Mouse (Mus musculus): ENCODE measurements around the gene Qpct.

Qpct gene

GRCm38 (mm10) chr17:79051606-79052005 is at the start of gene Qpct:
TSS of gene Qpct (plus strand) at chr17:79051906.
- no peak for DNase-seq (ENCODE audit: low spot score in 2 of 2)

- DNase-seq (ENCODE audit: low spot score in 2 of 2): no peak
Observed at GRCm38 (mm10) chr17:79013625-79014024, 38.1 kb upstream of the Qpct start.

- no peak for DNase-seq (ENCODE audit: low spot score in 2 of 2)
Observed at GRCm38 (mm10) chr17:79014911-79015685, 36.6 kb upstream of the Qpct start.

- no peak for DNase-seq (ENCODE audit: low spot score in 2 of 2)
Observed at GRCm38 (mm10) chr17:79015831-79016230, 35.9 kb upstream of the Qpct start.

GRCm38 (mm10) chr17:79018422-79018821 is 33.3 kb upstream of the Qpct start:
- no peak for DNase-seq (ENCODE audit: low spot score in 2 of 2)

GRCm38 (mm10) chr17:79019726-79020207 is 31.9 kb upstream of the Qpct start:
- no peak for DNase-seq (ENCODE audit: low spot score in 2 of 2)

- peak; percentile 66 to 68 for DNase-seq (ENCODE audit: low spot score in 2 of 2)
Observed at GRCm38 (mm10) chr17:79020208-79020983, 31.3 kb upstream of the Qpct start, which contains the start of gene Prkd3. TSS of gene Prkd3 (minus strand) at chr17:79020816.

GRCm38 (mm10) chr17:79020984-79021335 is 30.7 kb upstream of the Qpct start:
- DNase-seq (ENCODE audit: low spot score in 2 of 2): no peak

GRCm38 (mm10) chr17:79022746-79023145 is 29.0 kb upstream of the Qpct start:
- no peak for DNase-seq (ENCODE audit: low spot score in 2 of 2)

- DNase-seq (ENCODE audit: low spot score in 2 of 2): no peak
Observed at GRCm38 (mm10) chr17:79024544-79024943, 27.2 kb upstream of the Qpct start.

GRCm38 (mm10) chr17:79029226-79029625 is 22.5 kb upstream of the Qpct start:
- DNase-seq (ENCODE audit: low spot score in 2 of 2): no peak

- no peak for DNase-seq (ENCODE audit: low spot score in 2 of 2)
Observed at GRCm38 (mm10) chr17:79031569-79031968, 20.1 kb upstream of the Qpct start.

- DNase-seq (ENCODE audit: low spot score in 2 of 2): no peak
Observed at GRCm38 (mm10) chr17:79032782-79033181, 18.9 kb upstream of the Qpct start.

GRCm38 (mm10) chr17:79039660-79040059 is 12.0 kb upstream of the Qpct start:
- no peak for DNase-seq (ENCODE audit: low spot score in 2 of 2)

- DNase-seq (ENCODE audit: low spot score in 2 of 2): no peak
Observed at GRCm38 (mm10) chr17:79043705-79044104, 8.0 kb upstream of the Qpct start.

GRCm38 (mm10) chr17:79052088-79052812 is 544 bp downstream of the Qpct start:
- DNase-seq (ENCODE audit: low spot score in 2 of 2): peak; percentile 38 to 48

GRCm38 (mm10) chr17:79058271-79058670 is 6.6 kb downstream of the Qpct start:
- DNase-seq (ENCODE audit: low spot score in 2 of 2): no peak

GRCm38 (mm10) chr17:79060221-79060620 is 8.5 kb downstream of the Qpct start:
- DNase-seq (ENCODE audit: low spot score in 2 of 2): no peak

- DNase-seq (ENCODE audit: low spot score in 2 of 2): no peak
Observed at GRCm38 (mm10) chr17:79064250-79064649, 12.5 kb downstream of the Qpct start.

- DNase-seq (ENCODE audit: low spot score in 2 of 2): no peak
Observed at GRCm38 (mm10) chr17:79068581-79068980, 16.9 kb downstream of the Qpct start.

- peak; percentile 24 to 27 for DNase-seq (ENCODE audit: low spot score in 2 of 2)
Observed at GRCm38 (mm10) chr17:79069019-79069418, 17.3 kb downstream of the Qpct start.

Data from heart, adult 9 months (tissue).